Mouse (Mus musculus): ENCODE measurements at regions not wholly inside any gene's neighbourhood (a gene's known extent, or its start where the extent isn't known, plus 50 kb on each side); places are given as distances from the start of the nearest gene placed in this dataset.

DNA sequence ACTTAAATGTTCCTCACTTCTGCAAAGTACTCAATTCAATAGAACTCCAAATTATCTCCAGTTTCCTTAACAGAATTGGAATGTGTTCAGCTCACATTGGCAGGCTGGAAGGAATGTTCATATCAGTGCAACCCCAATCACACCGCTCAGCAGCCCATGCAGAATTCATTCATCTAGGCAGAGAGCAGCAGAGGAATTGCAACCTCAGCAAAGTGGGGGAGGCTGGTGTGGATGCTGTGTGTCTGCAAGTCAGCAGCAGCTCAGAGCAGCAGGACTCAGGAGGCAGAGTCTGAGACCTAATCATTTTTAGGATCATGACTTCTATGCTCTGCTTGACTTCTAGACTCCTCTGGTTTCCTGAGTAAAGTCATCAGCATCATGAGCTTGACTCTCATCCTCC is 100.7 kb upstream of the Chrna7 start:
- no peak for DNase-seq (ENCODE audit: low spot score)

DNA sequence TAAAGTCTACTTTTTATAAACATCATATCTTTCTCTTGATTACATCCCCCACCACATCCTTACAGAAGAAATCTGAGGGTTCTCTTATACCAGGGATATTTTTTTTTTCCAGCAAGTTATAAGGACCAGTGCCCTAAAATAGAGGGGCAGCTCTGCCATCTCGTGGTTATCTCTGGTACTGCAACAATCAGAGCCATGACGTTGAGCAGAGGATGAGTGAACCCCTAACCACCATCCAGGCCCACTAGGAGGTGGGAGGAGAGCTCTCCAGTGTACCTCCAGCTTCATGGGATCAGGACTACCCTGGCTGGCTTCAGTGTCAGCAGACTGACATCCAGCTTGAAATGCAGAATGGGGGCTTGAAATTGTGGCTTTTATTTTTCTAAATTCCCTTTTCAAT is 107.2 kb upstream of the Chrna7 start:
- peak; percentile 80 for DNase-seq (ENCODE audit: low spot score)

DNA sequence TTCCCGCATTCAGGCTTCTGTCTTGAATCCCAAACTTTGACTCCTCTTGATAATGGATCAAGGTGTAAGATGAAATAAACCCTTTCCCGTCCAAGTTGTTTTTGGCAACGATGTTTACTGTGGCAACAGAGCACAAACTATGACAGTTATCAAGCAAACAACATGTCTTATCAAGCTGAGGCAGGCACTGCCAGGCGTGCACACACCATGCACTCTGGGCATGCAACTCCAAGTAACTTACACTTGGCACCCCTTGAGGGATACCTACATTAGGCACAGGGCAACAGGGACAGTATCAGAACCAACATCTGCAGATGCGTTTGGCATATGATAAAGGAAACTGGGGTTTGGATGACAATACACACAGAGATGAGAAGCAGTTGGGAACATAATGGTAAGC is 108.8 kb upstream of the Chrna7 start:
- DNase-seq (ENCODE audit: low spot score) = no peak

DNA sequence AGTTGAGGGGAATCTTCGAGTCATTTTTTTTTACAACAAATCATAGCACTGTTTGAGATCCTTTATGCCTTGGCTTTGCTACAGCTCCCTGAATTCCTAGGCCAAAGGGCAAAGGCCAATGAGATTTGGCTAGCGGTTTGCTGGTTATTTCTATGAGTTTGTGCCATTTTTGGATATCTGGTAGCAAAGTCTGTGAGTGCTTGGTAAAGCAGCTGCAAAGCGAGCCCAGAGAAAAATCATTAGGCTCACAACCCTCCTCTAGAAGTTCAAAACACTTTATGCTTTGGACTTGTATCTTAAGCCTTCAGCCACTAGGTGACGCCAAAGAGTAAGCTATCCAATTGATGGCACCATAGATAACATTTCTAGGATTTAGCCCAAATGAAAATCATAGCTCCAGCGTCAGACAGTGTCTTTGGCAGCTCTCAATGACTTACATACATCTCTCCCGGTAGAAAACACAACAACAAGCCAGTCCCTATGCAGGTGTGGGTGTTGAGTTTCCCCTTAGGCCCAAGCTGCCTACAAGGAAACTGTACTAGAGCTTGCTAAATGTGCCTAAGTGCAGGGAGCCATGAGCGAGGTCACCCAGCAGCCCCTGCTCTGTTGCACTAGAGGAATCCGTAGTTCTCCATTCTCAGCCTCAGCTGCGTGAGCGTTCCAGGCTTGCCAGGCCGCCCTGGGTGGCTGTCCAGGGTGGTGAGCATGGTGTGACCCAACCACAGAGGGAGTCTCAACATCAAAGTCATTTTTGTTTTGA is 109.8 kb upstream of the Chrna7 start:
- DNase-seq (ENCODE audit: low spot score) = peak; percentile 85

DNA sequence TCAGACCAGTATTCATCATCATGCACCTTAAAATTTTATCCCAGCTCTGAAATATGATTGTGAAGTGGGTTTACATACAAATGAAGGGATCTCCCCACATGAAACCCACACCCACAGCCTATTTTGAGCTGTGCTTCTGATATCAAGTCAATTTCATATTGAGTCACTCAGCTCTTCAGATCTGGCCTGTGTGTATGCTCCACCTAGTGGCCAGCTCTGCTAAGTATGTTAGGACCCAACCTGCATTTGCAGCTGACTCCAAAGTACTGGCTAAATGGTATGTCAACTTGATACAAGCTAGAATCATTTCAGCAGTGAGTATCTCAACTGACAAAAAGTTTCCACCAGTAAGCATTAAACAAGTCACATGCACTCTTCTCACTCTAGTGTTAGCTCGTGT is 109.4 kb upstream of the Otud7a start:
- DNase-seq (ENCODE audit: low spot score) = peak; percentile 62

DNA sequence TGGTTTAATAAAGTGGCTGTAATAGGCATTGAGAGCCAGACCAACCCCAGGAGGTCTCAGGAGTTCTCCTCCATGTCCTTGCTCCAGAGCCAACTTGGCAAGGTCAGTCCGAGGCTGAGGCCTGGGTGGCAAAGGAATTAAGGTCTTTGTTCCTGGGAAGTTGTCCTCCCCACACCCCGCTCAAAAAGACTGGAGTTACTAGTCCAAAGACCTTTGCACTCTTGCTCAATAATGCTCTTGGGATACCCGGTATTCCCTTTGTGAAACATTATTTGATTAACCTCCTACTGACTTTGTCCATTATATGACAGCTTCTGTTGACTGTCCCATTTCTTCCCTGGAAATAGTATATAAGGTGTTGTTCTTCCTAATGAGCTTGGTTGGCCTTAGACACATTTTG is 108.5 kb upstream of the Otud7a start:
- no peak for DNase-seq (ENCODE audit: low spot score)

DNA sequence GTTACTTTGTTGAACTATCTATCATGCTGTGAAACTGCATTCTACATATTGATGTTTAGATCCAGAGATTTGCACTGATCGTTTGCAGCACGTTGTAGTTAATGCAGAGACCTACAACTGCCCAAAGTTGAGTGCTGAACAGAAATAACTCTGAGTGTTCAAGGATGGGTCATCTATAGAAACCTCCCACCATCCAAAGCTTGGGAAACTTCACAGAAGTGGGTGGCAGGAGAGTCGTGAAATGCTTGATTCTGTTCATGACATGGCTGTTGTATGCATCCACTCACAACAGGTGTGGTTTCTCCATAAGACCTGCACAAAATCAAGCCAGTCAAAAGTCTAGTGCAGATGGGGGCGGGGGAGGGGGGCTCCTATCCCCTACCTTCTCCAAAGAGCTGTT is 102.8 kb upstream of the Otud7a start:
- DNase-seq (ENCODE audit: low spot score) = no peak

DNA sequence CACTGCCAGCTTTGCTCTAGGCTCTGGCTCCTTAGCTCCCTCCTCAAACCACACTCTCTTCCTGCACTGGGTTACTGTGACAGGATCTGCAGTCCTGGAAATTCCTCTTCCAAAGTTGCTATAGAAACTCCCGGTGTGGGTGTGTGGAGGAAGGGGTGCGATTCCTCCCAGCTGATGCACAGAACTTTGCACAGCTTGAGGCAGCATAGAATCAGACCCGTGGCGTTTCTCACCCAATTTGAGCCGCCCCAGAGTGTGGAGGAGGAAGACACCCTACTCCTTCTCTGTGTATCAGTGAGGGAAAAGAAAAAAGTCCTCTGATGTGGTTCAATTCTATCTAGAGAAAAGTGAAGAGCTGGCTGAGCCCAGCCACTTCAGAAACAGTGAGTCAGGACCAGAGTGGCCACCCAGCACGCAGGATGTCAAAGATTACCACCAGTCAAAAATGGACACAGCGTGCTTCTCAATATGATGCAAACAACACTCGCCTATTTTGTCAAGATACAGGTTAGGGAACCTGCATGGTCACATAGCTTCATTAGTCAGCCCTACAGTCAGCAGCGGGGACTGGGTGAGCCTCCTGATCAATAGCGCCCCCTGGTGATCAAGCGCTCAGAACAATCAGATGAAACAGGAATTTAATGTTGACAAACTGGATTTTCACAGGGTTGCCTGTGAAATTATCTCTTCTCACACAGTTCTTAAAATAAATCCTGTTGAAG is 98.7 kb upstream of the Otud7a start:
- DNase-seq (ENCODE audit: low spot score) = peak; percentile 70

DNA sequence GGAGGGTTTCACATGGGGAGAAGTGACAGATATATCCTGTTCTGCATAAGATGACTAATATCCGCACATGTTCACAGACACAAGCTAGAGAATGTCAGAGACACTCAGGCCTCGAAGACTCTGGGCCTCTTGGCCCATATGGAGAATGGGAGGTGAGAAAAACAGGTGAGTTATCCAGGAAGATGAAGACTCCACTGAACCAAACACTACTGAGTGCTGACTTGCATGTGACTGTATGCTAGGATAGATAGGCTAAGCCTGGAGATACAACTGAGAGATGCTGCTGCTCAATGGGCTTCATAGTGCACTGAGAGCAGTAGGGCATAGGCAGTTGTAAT is 98.2 kb upstream of the Otud7a start:
- DNase-seq (ENCODE audit: low spot score) = no peak

All from embryo, embryonic 10.5 days (tissue).